Mouse (Mus musculus): ENCODE data around the gene Runx1.

The Runx1 gene

GRCm38 (mm10) chr16:92615234-92615799, 210.6 kb downstream of the Runx1 start:
- POLR2A ChIA-PET: interaction anchor here in 1 of 4 experiments (0.6 kb wide), 1 partner anchor 1680 kb away, joined by 3 read pairs; no protein-coding TSS in a partner anchor
- CTCF ChIA-PET: interaction anchor here in 1 of 4 experiments (0.5 to 0.8 kb wide), 3 partner anchors 38 to 677 kb away, joined by 3 to 4 read pairs (median 3); no protein-coding TSS in a partner anchor

- ChIA-PET CTCF (interaction anchor here in 1 of 4 experiments (1.1 kb wide), 1 partner anchor 47 kb away, joined by 3 read pairs; no protein-coding TSS in a partner anchor), POLR2A (no interaction called here)
Measured at GRCm38 (mm10) chr16:92612546-92612945, 213.4 kb downstream of the Runx1 start.

- POLR2A ChIA-PET: interaction anchor here in 3 of 4 experiments (0.7 to 1.3 kb wide), 3 partner anchors 13 to 140 kb away, joined by 3 to 4 read pairs (median 3); no protein-coding TSS in a partner anchor
- CTCF ChIA-PET: interaction anchor here in 3 of 4 experiments (0.6 to 1.1 kb wide), 3 partner anchors 46 to 623 kb away, joined by 3 to 6 read pairs (median 3); no protein-coding TSS in a partner anchor
Measured at GRCm38 (mm10) chr16:92611641-92612149, 214.3 kb downstream of the Runx1 start.

- ChIA-PET POLR2A (interaction anchor here in 2 of 4 experiments (0.7 to 1.6 kb wide), 5 partner anchors 11 to 88 kb away, joined by 3 to 6 read pairs (median 4); no protein-coding TSS in a partner anchor), CTCF (interaction anchor here in 2 of 4 experiments (0.7 to 0.9 kb wide), 2 partner anchors 20 to 184 kb away, joined by 3 to 13 read pairs; no protein-coding TSS in a partner anchor)
Measured at GRCm38 (mm10) chr16:92610464-92610863, 215.5 kb downstream of the Runx1 start.

GRCm38 (mm10) chr16:92609717-92610077, 216.3 kb downstream of the Runx1 start:
- ChIA-PET POLR2A (interaction anchor here in 2 of 4 experiments (1.2 to 1.6 kb wide), 3 partner anchors 10 to 13 kb away, joined by 3 to 6 read pairs (median 4); no protein-coding TSS in a partner anchor), CTCF (interaction anchor here in 3 of 4 experiments (0.6 to 0.9 kb wide), 5 partner anchors 20 to 828 kb away, joined by 3 to 5 read pairs (median 3); no protein-coding TSS in a partner anchor)

GRCm38 (mm10) chr16:92609006-92609716, 216.8 kb downstream of the Runx1 start:
- ChIA-PET CTCF (interaction anchor here in 3 of 4 experiments (0.5 to 1.1 kb wide), 8 partner anchors 30 to 827 kb away, joined by 3 to 7 read pairs (median 4); no protein-coding TSS in a partner anchor), POLR2A (interaction anchor here in 2 of 4 experiments (0.9 to 1.5 kb wide), 4 partner anchors 10 to 88 kb away, joined by 3 to 6 read pairs (median 3); no protein-coding TSS in a partner anchor)

- CTCF ChIA-PET: interaction anchor here in 2 of 4 experiments (0.6 to 1.1 kb wide), 3 partner anchors 90 to 512 kb away, joined by 3 to 7 read pairs (median 3); no protein-coding TSS in a partner anchor
- POLR2A ChIA-PET: interaction anchor here in 2 of 4 experiments (0.9 to 1.2 kb wide), 3 partner anchors 11 to 89 kb away, joined by 3 read pairs; no protein-coding TSS in a partner anchor
Measured at GRCm38 (mm10) chr16:92608180-92608960, 217.6 kb downstream of the Runx1 start.

GRCm38 (mm10) chr16:92606491-92606965, 219.4 kb downstream of the Runx1 start:
- ChIA-PET POLR2A (no interaction called here), CTCF (no interaction called here)

GRCm38 (mm10) chr16:92605606-92606490, 220.1 kb downstream of the Runx1 start:
- ChIA-PET CTCF (interaction anchor here in 2 of 4 experiments (0.7 to 1.6 kb wide), 3 partner anchors 41 to 291 kb away, joined by 3 read pairs; no protein-coding TSS in a partner anchor), POLR2A (interaction anchor here in 2 of 4 experiments (0.6 to 2.0 kb wide), 3 partner anchors 27 to 139 kb away, joined by 3 to 9 read pairs (median 8); no protein-coding TSS in a partner anchor)

- ChIA-PET CTCF (no interaction called here), POLR2A (interaction anchor here in 1 of 4 experiments (0.6 kb wide), 1 partner anchor 1950 kb away, joined by 3 read pairs; no protein-coding TSS in a partner anchor)
Measured at GRCm38 (mm10) chr16:92602504-92602903, 223.4 kb downstream of the Runx1 start.

- POLR2A ChIA-PET: no interaction called here
- CTCF ChIA-PET: interaction anchor here in 1 of 4 experiments (0.6 kb wide), 1 partner anchor 282 kb away, joined by 4 read pairs; no protein-coding TSS in a partner anchor
Measured at GRCm38 (mm10) chr16:92601270-92601826, 224.6 kb downstream of the Runx1 start.

GRCm38 (mm10) chr16:92599451-92599850, 226.5 kb downstream of the Runx1 start:
- CTCF ChIA-PET: no interaction called here
- POLR2A ChIA-PET: interaction anchor here in 1 of 4 experiments (1.2 kb wide), 1 partner anchor 12 kb away, joined by 4 read pairs; no protein-coding TSS in a partner anchor

GRCm38 (mm10) chr16:92597655-92598054, 228.3 kb downstream of the Runx1 start:
- ChIA-PET POLR2A (interaction anchor here in 1 of 4 experiments (0.6 kb wide), 1 partner anchor 15 kb away, joined by 3 read pairs; no protein-coding TSS in a partner anchor), CTCF (interaction anchor here in 1 of 4 experiments (1.4 kb wide), 1 partner anchor 32 kb away, joined by 3 read pairs; no protein-coding TSS in a partner anchor)

- ChIA-PET POLR2A (no interaction called here), CTCF (no interaction called here)
Measured at GRCm38 (mm10) chr16:92592207-92592606, 233.7 kb downstream of the Runx1 start.

- POLR2A ChIA-PET: interaction anchor here in 1 of 4 experiments (1.0 kb wide), 1 partner anchor 27 kb away, joined by 4 read pairs; no protein-coding TSS in a partner anchor
- CTCF ChIA-PET: no interaction called here
Measured at GRCm38 (mm10) chr16:92591783-92592182, 234.2 kb downstream of the Runx1 start.

GRCm38 (mm10) chr16:92587836-92588235, 238.1 kb downstream of the Runx1 start:
- ChIA-PET POLR2A (interaction anchor here in 1 of 4 experiments (0.5 to 0.7 kb wide), 2 partner anchors 113 to 258 kb away, joined by 3 to 4 read pairs; no protein-coding TSS in a partner anchor), CTCF (interaction anchor here in 2 of 4 experiments (0.6 kb wide), 2 partner anchors 9 to 297 kb away, joined by 3 to 5 read pairs; no protein-coding TSS in a partner anchor)

Measured in embryonic stem cell, embryonic (primary cell).